Mouse (Mus musculus): ENCODE measurements around the gene Ap3d1. TPM values are rescaled to one million over a fixed set of nuclear protein-coding genes. Genes with fewer than 3 reads are reported as not detected.

Gene Ap3d1
- polyA plus RNA-seq, 1 experiment from 2014 or later, result 93.9 TPM

DNA sequence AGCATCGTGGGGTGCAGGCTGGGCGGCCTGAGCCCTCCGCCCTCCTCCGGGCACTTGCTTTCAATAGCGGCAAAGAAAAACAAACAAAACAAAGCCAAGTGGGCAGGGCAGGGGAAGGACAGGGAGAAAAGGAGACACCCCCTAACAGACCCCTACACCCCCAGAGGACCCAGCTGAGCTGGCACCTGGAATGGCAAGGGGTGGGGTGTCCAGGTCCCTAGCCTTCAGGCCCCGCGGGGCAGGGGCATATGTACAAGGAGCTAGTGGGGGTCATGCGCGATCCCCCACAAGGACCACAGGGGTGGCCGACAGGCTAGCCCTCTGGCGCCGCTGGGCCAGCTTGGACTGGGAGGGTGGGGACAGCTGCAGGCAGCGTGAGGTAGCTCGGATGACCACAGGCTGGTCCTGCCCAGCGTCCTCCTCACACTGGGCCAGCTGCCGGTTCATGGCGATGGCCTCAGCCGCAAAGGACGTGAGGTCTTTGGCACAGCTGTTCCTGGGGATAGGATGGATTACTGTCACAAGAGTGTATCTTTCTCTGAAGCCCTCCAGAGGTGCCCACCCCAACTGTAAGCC, 75.1 kb downstream of the Ap3d1 start:
- peaks cover 66% of the 10 kb centered on the region for H3K36me3 ChIP-seq

DNA sequence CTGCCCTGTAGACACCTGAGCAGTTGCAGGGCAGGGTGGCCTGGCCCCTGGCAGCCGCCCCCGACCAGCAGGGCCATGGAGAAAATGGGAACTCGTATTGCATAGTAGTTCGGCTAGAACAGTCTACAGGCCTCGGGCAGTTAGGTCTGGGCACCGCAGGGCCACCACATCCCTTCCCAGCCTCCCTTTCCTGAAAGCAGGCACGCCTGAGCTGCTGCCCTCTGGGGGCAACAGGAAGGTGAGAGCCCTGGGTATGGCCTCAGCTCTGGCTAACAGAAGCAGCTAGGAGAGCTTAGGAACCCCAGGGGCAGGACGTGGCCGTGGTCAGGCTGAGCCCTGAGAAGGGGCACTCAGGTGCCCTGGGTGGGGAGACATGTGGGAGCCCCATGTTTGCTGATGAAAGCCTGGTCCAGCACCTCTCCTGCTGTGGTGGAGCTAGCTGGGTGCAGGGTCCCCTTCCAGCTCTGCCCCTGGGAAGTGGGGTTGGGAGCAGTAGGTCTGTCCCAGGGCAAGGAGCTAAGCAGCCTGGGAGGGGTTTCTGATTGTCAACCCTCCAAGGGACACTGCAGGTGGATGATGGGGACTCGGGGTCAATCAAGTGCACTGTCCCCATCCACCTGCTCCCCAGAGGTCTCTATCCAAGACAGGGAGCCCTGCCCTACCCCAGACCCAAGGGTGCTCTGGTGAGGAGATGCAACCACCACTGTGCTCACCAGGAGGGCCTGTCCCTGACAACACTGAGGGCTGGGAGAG, 75.9 kb downstream of the Ap3d1 start:
- ATAC-seq (ENCODE audit: low FRiP score, low read depth), result no peak
- Histone ChIP-seq H3K27me3 (replicated peaks) (no peaks in the 10 kb centered on the region), H3K9me3 (no peaks in the 10 kb centered on the region), H3K36me3 (peaks cover 58% of the 10 kb centered on the region), H3K4me3 (no peak overlapping the region), H3K9ac (no peak overlapping the region), H3K4me1 (peaks cover 21% of the 10 kb centered on the region), H3K4me2 (replicated peaks) (no peak overlapping the region), H3K27ac (no peak overlapping the region)
- 79% methylated on average over 10 of the region's 10 CpGs for WGBS

More for the DNA sequence above, 75.1 kb downstream of the Ap3d1 start:
- ATAC-seq (ENCODE audit: low FRiP score, low read depth), result no peak
- Histone ChIP-seq H3K4me3 (no peak overlapping the region), H3K27me3 (replicated peaks) (no peaks in the 10 kb centered on the region), H3K9ac (no peak overlapping the region), H3K9me3 (no peaks in the 10 kb centered on the region), H3K4me1 (peaks cover 23% of the 10 kb centered on the region), H3K4me2 (replicated peaks) (no peak overlapping the region), H3K27ac (no peak overlapping the region)
- WGBS, result 85% methylated on average over 19 of the region's 19 CpGs

DNA sequence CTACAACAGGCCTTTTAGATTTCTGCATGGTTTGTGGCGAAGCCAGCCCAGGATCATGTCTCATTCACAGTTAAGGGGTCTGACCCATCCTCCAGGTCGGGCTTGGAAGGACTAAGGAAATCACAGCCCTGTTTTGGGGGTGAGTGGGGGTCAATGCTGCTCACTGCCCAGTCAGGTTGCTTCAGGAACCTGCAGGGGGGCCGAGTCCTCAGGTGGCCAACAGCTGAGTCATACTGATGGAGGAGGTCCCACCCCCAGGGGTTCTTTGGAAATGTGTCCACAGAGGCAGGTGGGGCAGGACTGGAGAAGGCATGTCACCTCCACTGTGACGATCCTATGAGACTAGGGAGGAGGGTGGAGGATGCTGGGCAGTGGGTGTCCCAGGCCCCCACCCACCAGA, 76.6 kb downstream of the Ap3d1 start:
- Histone ChIP-seq H3K9me3 (no peaks in the 10 kb centered on the region), H3K4me3 (no peak overlapping the region), H3K4me2 (replicated peaks) (peak overlapping the region; percentile 16; the same call in 1 of the 2 replicates), H3K4me1 (peaks cover 21% of the 10 kb centered on the region), H3K27me3 (replicated peaks) (no peaks in the 10 kb centered on the region), H3K27ac (0 out of 2 replicates have a peak overlapping the region, but pooled peaks have one; percentile 10), H3K9ac (no peak overlapping the region), H3K36me3 (peaks cover 52% of the 10 kb centered on the region)
- ATAC-seq (ENCODE audit: low FRiP score, low read depth), result no peak
- WGBS, result 66% methylated on average over 4 of the region's 4 CpGs

DNA sequence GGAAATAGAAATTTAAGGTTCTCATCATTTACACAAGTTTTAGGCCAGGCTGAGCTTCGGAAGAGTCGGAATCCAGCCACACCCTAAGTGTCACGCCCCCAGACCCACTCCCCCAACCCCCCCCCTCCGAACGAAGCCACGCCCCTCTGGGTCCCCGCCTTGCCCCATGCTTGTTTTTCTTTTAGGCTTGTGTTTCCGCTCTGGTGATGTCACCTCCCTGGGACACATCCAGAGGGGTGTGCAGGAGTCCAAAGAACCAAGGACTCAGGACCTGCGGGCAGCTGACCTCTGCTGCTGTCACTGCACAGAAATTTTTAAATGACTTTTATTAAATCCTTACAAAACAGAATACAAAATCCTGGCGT, 77.1 kb downstream of the Ap3d1 start:
- Histone ChIP-seq H3K9ac (no peak overlapping the region), H3K36me3 (peaks cover 48% of the 10 kb centered on the region), H3K27me3 (replicated peaks) (no peaks in the 10 kb centered on the region), H3K4me3 (no peak overlapping the region), H3K27ac (no peak overlapping the region), H3K4me1 (peaks cover 21% of the 10 kb centered on the region), H3K9me3 (no peaks in the 10 kb centered on the region), H3K4me2 (replicated peaks) (peak overlapping the region; percentile 16; the same call in 1 of the 2 replicates)
- 18% methylated on average over 10 of the region's 10 CpGs for WGBS
- no peak for ATAC-seq (ENCODE audit: low FRiP score, low read depth)

DNA sequence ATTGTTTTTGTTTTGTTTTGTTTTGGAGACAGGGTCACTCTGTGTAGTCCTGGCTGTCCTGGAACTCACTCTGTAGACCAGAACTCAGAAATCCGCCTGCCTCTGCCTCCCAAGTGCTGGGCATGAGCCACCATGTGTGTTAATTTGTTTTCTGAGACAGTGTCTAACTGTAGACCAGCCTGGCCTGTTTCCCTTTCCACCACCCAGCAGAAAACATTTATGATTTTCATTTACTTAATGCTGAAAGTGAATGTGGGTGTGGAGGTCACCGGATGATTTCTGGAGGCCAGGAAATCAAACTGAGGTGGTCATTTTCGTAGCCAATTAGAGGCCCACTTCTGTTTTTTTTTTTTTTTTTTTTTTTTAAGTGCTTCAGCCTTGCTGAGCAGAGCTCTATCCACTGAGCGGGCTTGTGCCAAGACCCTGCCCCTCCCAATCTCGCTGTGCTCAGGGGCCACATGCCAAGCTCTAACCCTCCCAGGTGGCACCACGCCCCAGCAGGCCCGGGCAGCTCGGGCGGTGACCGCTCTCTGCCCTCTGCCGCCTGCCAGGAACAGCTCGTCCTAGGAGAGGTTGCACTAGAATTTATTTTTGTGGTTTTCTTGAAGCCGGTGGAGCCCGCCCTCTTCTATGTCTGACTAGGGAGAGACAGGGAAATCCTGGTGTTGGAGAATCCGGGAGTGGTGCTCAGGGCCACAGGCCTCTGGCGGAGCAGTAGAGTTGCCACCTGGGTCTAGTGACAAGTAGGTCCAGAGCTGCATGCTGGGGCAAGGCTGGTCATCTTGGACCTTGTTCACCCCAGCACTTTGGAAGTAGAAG, 77.7 kb downstream of the Ap3d1 start:
- Histone ChIP-seq H3K9ac (no peak overlapping the region), H3K27me3 (replicated peaks) (no peaks in the 10 kb centered on the region), H3K36me3 (peaks cover 42% of the 10 kb centered on the region), H3K4me3 (no peak overlapping the region), H3K9me3 (no peaks in the 10 kb centered on the region), H3K4me2 (replicated peaks) (peak overlapping the region; percentile 16; the same call in 1 of the 2 replicates), H3K4me1 (peaks cover 21% of the 10 kb centered on the region), H3K27ac (no peak overlapping the region)
- ATAC-seq (ENCODE audit: low FRiP score, low read depth), result no peak
- 47% methylated on average over 16 of the region's 16 CpGs for WGBS

DNA sequence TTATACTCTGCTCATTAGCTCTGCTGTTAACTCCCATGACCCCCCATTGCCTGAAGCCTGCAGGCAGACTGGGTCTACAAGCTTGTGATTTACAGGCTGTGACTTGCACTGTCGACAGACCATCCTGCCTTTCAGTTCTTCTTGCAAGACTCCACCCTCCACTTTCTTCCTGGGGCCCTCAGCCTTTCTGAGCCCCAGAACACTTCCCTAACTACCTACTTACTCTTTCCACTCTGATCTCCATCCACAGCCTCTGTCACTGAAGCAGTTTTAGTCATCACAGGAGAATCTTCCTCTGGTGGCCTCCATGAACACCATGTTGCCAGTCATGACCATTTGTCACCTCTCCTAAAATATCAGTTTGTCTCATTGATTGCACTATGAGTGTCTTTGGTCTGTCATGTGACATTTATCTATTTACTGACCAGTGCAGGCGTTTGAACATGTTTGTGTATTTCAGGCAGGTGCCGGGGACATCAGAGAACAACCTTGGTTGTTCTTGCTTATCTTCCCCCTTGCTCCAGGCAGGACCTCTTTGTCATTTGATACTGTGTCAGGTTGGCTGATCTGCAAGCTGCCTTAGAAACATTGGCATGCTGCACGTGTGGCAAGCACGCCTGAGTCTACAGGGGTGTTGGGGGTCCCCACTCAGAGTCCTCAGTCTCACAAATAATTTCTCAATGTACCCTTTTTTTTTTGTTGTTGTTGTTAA, 78.4 kb downstream of the Ap3d1 start:
- H3K27ac ChIP-seq, result no peak overlapping the region
- no peak overlapping the region for H3K4me3 ChIP-seq
- peaks cover 34% of the 10 kb centered on the region for H3K36me3 ChIP-seq
- no peak overlapping the region for H3K9ac ChIP-seq
- peaks cover 21% of the 10 kb centered on the region for H3K4me1 ChIP-seq
- no peak for ATAC-seq (ENCODE audit: low FRiP score, low read depth)
- no peaks in the 10 kb centered on the region for H3K27me3 ChIP-seq (replicated peaks)
- WGBS, result 56% methylated on average over 5 of the region's 5 CpGs
- H3K9me3 ChIP-seq, result no peaks in the 10 kb centered on the region
- no peak overlapping the region for H3K4me2 ChIP-seq (replicated peaks)

DNA sequence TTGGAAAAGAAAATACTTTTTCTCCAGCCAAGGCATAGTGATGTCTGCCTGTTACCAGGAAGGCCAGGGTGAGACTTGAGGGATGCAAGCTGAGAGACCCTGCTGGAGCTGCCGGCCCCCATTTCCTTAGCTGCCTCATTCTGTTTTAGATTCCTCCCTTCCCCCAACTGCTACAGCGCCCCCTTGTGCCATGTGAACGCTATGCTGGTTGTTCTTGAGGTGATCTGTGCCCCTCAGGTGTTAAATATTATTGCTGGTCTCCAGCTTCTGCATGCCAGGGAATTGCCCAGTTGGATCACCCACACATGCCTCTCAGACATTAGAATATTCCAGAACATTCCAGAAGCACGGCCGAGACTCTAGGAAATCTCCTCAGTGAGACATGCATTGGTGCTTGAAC, 80.9 kb downstream of the Ap3d1 start:
- H3K27ac ChIP-seq, result no peak overlapping the region
- H3K36me3 ChIP-seq, result peaks cover 9% of the 10 kb centered on the region
- 37% methylated on average over 5 of the region's 5 CpGs for WGBS
- H3K4me1 ChIP-seq, result peaks cover 27% of the 10 kb centered on the region
- no peak overlapping the region for H3K9ac ChIP-seq
- no peaks in the 10 kb centered on the region for H3K27me3 ChIP-seq (replicated peaks)
- ATAC-seq (ENCODE audit: low FRiP score, low read depth), result no peak
- H3K4me3 ChIP-seq, result no peak overlapping the region
- no peaks in the 10 kb centered on the region for H3K9me3 ChIP-seq
- H3K4me2 ChIP-seq (replicated peaks), result no peak overlapping the region

DNA sequence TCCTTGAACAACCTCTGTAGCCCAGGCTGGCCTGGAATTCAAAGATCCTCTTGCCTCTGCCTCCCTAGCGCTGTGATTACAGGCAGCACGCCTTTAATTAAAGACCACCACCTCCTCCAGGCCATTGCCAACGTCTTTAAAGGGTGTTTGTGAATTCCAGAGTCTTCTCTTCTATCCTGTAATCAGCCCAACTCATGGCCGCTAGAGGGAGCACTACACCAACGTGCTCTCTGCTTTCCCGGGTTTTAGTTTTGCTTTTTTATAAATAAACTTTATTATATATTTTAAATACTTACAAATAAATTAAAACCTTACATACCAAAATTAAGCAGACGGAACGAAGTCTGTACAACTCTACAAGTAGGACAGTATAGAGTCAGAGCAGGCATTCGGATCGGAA, 82.9 kb downstream of the Ap3d1 start:
- H3K9ac ChIP-seq, result no peak overlapping the region
- H3K27me3 ChIP-seq (replicated peaks), result no peaks in the 10 kb centered on the region
- no peak overlapping the region for H3K27ac ChIP-seq
- WGBS, result 18% methylated on average over 10 of the region's 10 CpGs
- H3K36me3 ChIP-seq, result no peaks in the 10 kb centered on the region
- peaks cover 30% of the 10 kb centered on the region for H3K4me1 ChIP-seq
- no peaks in the 10 kb centered on the region for H3K9me3 ChIP-seq
- H3K4me3 ChIP-seq, result no peak overlapping the region
- ATAC-seq (ENCODE audit: low FRiP score, low read depth), result no peak
- H3K4me2 ChIP-seq (replicated peaks), result no peak overlapping the region

DNA sequence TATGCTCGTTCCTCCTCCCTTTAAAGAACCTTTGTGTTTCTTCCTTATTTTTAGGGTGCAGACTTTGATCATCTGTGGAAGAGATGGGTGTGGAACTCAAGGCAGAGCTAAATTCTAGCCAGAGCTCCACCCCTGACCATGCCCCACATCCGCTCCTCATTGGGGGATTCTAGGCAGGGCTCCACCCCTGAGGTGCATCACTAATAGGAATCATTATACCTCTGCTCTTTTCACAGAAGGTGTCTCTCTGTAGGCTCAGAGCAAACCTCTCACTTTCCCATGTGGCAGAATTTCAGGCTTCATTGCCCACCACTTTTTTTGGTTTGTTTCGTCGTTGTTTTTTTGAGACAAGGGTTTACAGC, 83.2 kb downstream of the Ap3d1 start:
- no peak overlapping the region for H3K4me3 ChIP-seq
- ATAC-seq (ENCODE audit: low FRiP score, low read depth), result no peak
- no peaks in the 10 kb centered on the region for H3K36me3 ChIP-seq
- H3K9me3 ChIP-seq, result no peaks in the 10 kb centered on the region
- peaks cover 32% of the 10 kb centered on the region for H3K4me1 ChIP-seq
- no peak overlapping the region for H3K27ac ChIP-seq
- 68% methylated on average over 4 of the region's 4 CpGs for WGBS
- H3K9ac ChIP-seq, result no peak overlapping the region
- H3K4me2 ChIP-seq (replicated peaks), result no peak overlapping the region
- no peaks in the 10 kb centered on the region for H3K27me3 ChIP-seq (replicated peaks)

DNA sequence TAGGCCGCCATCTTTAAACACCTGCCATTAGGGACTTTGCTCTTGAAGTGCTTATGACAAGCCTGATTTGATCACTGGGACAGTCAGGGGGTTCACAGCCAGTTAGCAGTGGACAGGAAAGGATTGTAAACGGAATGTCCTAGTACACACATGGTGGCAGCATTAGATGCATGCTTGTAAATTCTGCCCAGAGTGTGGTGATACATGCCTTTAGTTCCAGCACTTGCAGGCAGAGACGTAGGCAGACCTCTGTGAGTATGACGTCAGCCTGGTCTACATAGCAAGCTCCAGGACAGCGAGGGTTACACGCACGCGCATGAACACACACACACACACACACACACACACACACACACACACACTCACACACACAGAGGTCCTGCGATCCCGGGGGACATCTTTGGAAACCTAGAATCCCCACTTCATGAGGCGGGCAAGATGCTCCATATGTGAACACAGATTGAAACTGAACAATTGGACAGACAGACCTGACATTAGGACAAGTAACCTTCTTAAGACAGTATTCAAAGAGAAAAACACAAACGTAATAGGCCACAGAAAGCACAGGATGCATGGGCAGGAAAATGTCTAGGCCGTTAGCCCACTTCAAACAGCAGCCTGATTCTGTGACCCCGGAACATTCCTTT, 83.7 kb downstream of the Ap3d1 start:
- Histone ChIP-seq H3K27me3 (replicated peaks) (no peaks in the 10 kb centered on the region), H3K4me2 (replicated peaks) (no peak overlapping the region), H3K4me1 (peaks cover 29% of the 10 kb centered on the region), H3K9me3 (no peaks in the 10 kb centered on the region), H3K9ac (no peak overlapping the region), H3K27ac (no peak overlapping the region), H3K4me3 (no peak overlapping the region), H3K36me3 (no peaks in the 10 kb centered on the region)
- ATAC-seq (ENCODE audit: low FRiP score, low read depth), result no peak
- WGBS, result 89% methylated on average over 14 of the region's 14 CpGs
